ENCODE assay signal across 8 mouse cellular contexts in the genomic region with DNA sequence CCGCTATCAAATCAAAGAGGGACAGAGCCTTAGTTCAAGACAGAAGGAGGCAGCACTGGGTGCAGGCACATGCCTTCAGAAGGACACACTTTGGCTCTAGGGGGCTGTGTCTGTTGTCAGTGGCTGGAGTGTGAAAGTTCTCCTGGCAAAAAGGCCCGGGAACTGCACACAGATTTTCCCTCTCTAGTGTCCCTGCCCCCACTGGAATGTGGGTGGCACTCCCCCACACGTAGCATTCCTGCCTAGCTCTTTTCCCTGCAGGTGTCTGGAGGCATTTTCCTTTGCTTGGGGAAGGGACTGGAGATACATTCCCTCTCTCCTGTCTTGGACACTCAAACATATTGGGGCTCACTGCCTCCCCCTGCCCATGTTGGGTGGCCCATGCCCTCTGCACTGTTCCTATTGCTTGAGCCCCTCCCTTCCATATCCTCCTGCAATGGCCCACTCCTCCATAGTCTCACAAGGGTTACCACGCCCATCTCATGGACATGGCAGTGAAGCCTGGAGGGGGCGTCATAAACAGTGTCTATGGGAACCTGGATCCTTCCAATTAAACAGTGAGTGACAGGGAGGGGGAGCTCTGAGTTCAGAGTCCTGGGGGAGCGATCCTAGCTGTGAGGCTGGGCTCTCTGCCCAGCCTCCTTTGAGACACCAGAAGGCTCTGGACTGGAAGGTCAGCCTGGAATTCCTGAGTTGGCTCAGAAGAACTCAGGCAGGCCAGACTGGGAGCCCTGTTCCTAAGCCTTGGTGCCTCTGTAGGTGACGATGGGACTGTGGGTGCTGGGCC. TPM values are rescaled to one million over a fixed set of nuclear protein-coding genes. Genes with fewer than 3 reads are reported as not detected.
DNase-seq lines count a peak whose midpoint lies in the region; ATAC-seq and TF ChIP-seq lines count a peak whose summit lies in the region.

No protein-coding gene starts in this region.

- no peak for DNase-seq in heart, embryonic 10.5 days (ENCODE audit: low spot score)
- no peak for DNase-seq in heart, adult 2 months
- DNase-seq in midbrain, embryonic 14.5 days = no peak
- DNase-seq in midbrain, embryonic 11.5 days (ENCODE audit: low spot score, missing footprints) = no peak
- DNase-seq in forebrain, postnatal 0 days = no peak
- peak; percentile 63 for DNase-seq in midbrain, postnatal 0 days (ENCODE audit: low spot score)
- no peak for DNase-seq in urinary bladder, postnatal 10 days (ENCODE audit: low spot score)

- peaks cover 58% of the 10 kb centered on the region for H3K4me1 ChIP-seq in heart, embryonic 10.5 days
- H3K4me1 ChIP-seq in heart, adult 2 months (ENCODE audit: control insufficient read depth, insufficient read depth, low read length) = no peaks in the 10 kb centered on the region
- no peaks in the 10 kb centered on the region for H3K4me1 ChIP-seq in midbrain, embryonic 14.5 days (ENCODE audit: control insufficient read depth, insufficient read depth, low read length)
- H3K4me1 ChIP-seq in midbrain, embryonic 11.5 days (ENCODE audit: control insufficient read depth, insufficient read depth, low read length) = no peaks in the 10 kb centered on the region
- 0 out of 2 replicates have a peak, but pooled peaks cover 4% of the 10 kb centered on the region for H3K4me1 ChIP-seq in forebrain, postnatal 0 days (ENCODE audit: insufficient read depth)
- no peaks in the 10 kb centered on the region for H3K4me1 ChIP-seq in midbrain, postnatal 0 days (ENCODE audit: insufficient read depth, low read length)

- 0 out of 2 replicates have a peak, but pooled peaks have one; percentile 21 for ATAC-seq in midbrain, embryonic 14.5 days (ENCODE audit: low FRiP score, low TSS enrichment)
- no peak for ATAC-seq in midbrain, embryonic 11.5 days (ENCODE audit: low FRiP score)
- peak; percentile 62 for ATAC-seq in forebrain, postnatal 0 days
- peak; percentile 28; the same call in 1 of the 2 replicates for ATAC-seq in midbrain, postnatal 0 days (ENCODE audit: low FRiP score)
- no peak for ATAC-seq in megakaryocyte-erythroid progenitor cell, adult 5-6 weeks (replicated peaks; ENCODE audit: low FRiP score, low TSS enrichment, poor library complexity, severe bottlenecking)

- H3K9me3 ChIP-seq in heart, embryonic 10.5 days = no peaks in the 10 kb centered on the region; the same call in 1 of the 2 replicates
- no peaks in the 10 kb centered on the region for H3K9me3 ChIP-seq in midbrain, embryonic 14.5 days (ENCODE audit: control insufficient read depth, low read length)
- no peaks in the 10 kb centered on the region for H3K9me3 ChIP-seq in midbrain, embryonic 11.5 days (ENCODE audit: control insufficient read depth, low read length)
- no peaks in the 10 kb centered on the region for H3K9me3 ChIP-seq in forebrain, postnatal 0 days (ENCODE audit: low read length)
- no peaks in the 10 kb centered on the region for H3K9me3 ChIP-seq in midbrain, postnatal 0 days (ENCODE audit: low read length)

- H3K4me2 ChIP-seq in midbrain, embryonic 14.5 days (ENCODE audit: low read length) = no peak overlapping the region
- no peak overlapping the region for H3K4me2 ChIP-seq in midbrain, embryonic 11.5 days
- no peak overlapping the region for H3K4me2 ChIP-seq in forebrain, postnatal 0 days (ENCODE audit: low read depth)
- no peak overlapping the region for H3K4me2 ChIP-seq in midbrain, postnatal 0 days (ENCODE audit: low read depth, low read length, poor library complexity, severe bottlenecking)

- no peak for TF ChIP-seq EP300 in heart, adult 2 months (IDR thresholded peaks at IDR 0.05; ENCODE audit: insufficient read depth, low read depth, low read length)

- peaks cover 55% of the 10 kb centered on the region for H3K36me3 ChIP-seq in heart, embryonic 10.5 days
- no peaks in the 10 kb centered on the region for H3K36me3 ChIP-seq in heart, adult 2 months (ENCODE audit: control insufficient read depth, insufficient read depth, low read length)
- H3K36me3 ChIP-seq in midbrain, embryonic 14.5 days (ENCODE audit: control insufficient read depth, insufficient read depth, low read length) = 0 out of 2 replicates have a peak, but pooled peaks cover 2% of the 10 kb centered on the region
- peaks cover 20% of the 10 kb centered on the region for H3K36me3 ChIP-seq in midbrain, embryonic 11.5 days (ENCODE audit: control insufficient read depth, insufficient read depth, low read length)
- no peaks in the 10 kb centered on the region for H3K36me3 ChIP-seq in forebrain, postnatal 0 days (ENCODE audit: insufficient read depth)
- no peaks in the 10 kb centered on the region for H3K36me3 ChIP-seq in midbrain, postnatal 0 days (ENCODE audit: insufficient read depth, low read length)

- WGBS in heart, embryonic 10.5 days = 57% methylated on average over 7 of the region's 7 CpGs
- 40% methylated on average over 7 of the region's 7 CpGs for whole genome bisulfite sequencing in heart, adult 2 months
- 73% methylated on average over 7 of the region's 7 CpGs for WGBS in midbrain, embryonic 14.5 days
- WGBS in midbrain, embryonic 11.5 days = 72% methylated on average over 7 of the region's 7 CpGs
- 50% methylated on average over 7 of the region's 7 CpGs for WGBS in forebrain, postnatal 0 days
- WGBS in midbrain, postnatal 0 days = 59% methylated on average over 7 of the region's 7 CpGs

- no peak for TF ChIP-seq CTCF in heart, adult 2 months (IDR thresholded peaks at IDR 0.05)
- TF ChIP-seq CTCF in forebrain, postnatal 0 days (IDR thresholded peaks at IDR 0.05; ENCODE audit: low read depth) = peak; percentile 8
- no peak for TF ChIP-seq CTCF in midbrain, postnatal 0 days (IDR thresholded peaks at IDR 0.05)

- H3K79me2 ChIP-seq in heart, adult 2 months (replicated peaks; ENCODE audit: control insufficient read depth, insufficient read depth, low read length) = no peaks in the 10 kb centered on the region

- no peak overlapping the region for H3K9ac ChIP-seq in heart, adult 2 months (ENCODE audit: low read depth, low read length)
- H3K9ac ChIP-seq in midbrain, embryonic 14.5 days (replicated peaks; ENCODE audit: low read length) = no peak overlapping the region
- no peak overlapping the region for H3K9ac ChIP-seq in midbrain, embryonic 11.5 days (ENCODE audit: low read length)
- H3K9ac ChIP-seq in forebrain, postnatal 0 days = no peak overlapping the region
- H3K9ac ChIP-seq in midbrain, postnatal 0 days (replicated peaks; ENCODE audit: low read length, poor library complexity, severe bottlenecking) = no peak overlapping the region

- intact Hi-C loops in heart, adult 2 months (cut with DNase I) = no loop called here

- TF ChIP-seq POLR2A in heart, adult 2 months (IDR thresholded peaks at IDR 0.05; ENCODE audit: insufficient read depth, low read depth, low read length) = no peak

- peak overlapping the region; percentile 73 for H3K27ac ChIP-seq in heart, embryonic 10.5 days
- H3K27ac ChIP-seq in heart, adult 2 months = no peak overlapping the region
- H3K27ac ChIP-seq in midbrain, embryonic 14.5 days (replicated peaks; ENCODE audit: low read depth, low read length) = no peak overlapping the region
- no peak overlapping the region for H3K27ac ChIP-seq in midbrain, embryonic 11.5 days (ENCODE audit: low read depth, low read length)
- H3K27ac ChIP-seq in forebrain, postnatal 0 days (ENCODE audit: low read depth, low read length) = no peak overlapping the region
- H3K27ac ChIP-seq in midbrain, postnatal 0 days (ENCODE audit: low read depth, low read length) = no peak overlapping the region

- H3K4me3 ChIP-seq in heart, embryonic 10.5 days = no peak overlapping the region
- H3K4me3 ChIP-seq in heart, adult 2 months = no peak overlapping the region
- no peak overlapping the region for H3K4me3 ChIP-seq in midbrain, embryonic 14.5 days (replicated peaks; ENCODE audit: low read depth, low read length)
- H3K4me3 ChIP-seq in midbrain, embryonic 11.5 days (ENCODE audit: low read depth, low read length) = no peak overlapping the region
- no peak overlapping the region for H3K4me3 ChIP-seq in forebrain, postnatal 0 days (ENCODE audit: low read depth, low read length)
- no peak overlapping the region for H3K4me3 ChIP-seq in midbrain, postnatal 0 days (ENCODE audit: low read depth, low read length)

- peaks cover 43% of the 10 kb centered on the region for H3K27me3 ChIP-seq in heart, embryonic 10.5 days (ENCODE audit: insufficient read depth, poor library complexity, severe bottlenecking)
- H3K27me3 ChIP-seq in heart, adult 2 months (ENCODE audit: control insufficient read depth, insufficient read depth, low read length) = peaks cover 6% of the 10 kb centered on the region
- H3K27me3 ChIP-seq in midbrain, embryonic 14.5 days (ENCODE audit: control insufficient read depth, insufficient read depth, low read length) = no peaks in the 10 kb centered on the region
- no peaks in the 10 kb centered on the region; the same call in 1 of the 2 replicates for H3K27me3 ChIP-seq in midbrain, embryonic 11.5 days (ENCODE audit: control insufficient read depth, insufficient read depth, low read length)
- no peaks in the 10 kb centered on the region for H3K27me3 ChIP-seq in forebrain, postnatal 0 days (ENCODE audit: insufficient read depth, low read length)
- no peaks in the 10 kb centered on the region for H3K27me3 ChIP-seq in midbrain, postnatal 0 days (ENCODE audit: insufficient read depth, low read length)

RNA-seq across cellular contexts. Expression of gene Crb2, which starts 12.3 kb away (rescaled TPM):
- 15.2 and 18.5 TPM in 2 replicates for polyA plus RNA-seq in heart, embryonic 10.5 days (2016; fragmentation: Nextera tagmentation; extraction: Ambion mirVana)
- under 1 TPM; 0.48 to 0.81 TPM for total RNA-seq in heart, adult 2 months (2021)
- 0.61 and 0.64 TPM in 2 replicates for polyA plus RNA-seq in heart, adult 2 months (2012; rRNA removed)
- 3.5 and 5.8 TPM in 2 replicates for polyA plus RNA-seq in midbrain, embryonic 14.5 days (2014; fragmentation: Nextera tagmentation; extraction: Ambion mirVana)
- 10.9 and 14.6 TPM in 2 replicates for polyA plus RNA-seq in midbrain, embryonic 11.5 days (2014; fragmentation: Nextera tagmentation; extraction: Ambion mirVana)
- 3.8 and 6.0 TPM in 2 replicates for total RNA-seq in forebrain, postnatal 0 days (2014; rRNA removed)
- 1.5 and 2.7 TPM in 2 replicates for polyA plus RNA-seq in forebrain, postnatal 0 days (2015; fragmentation: Nextera tagmentation; extraction: Ambion mirVana)
- total RNA-seq in midbrain, postnatal 0 days (2014; rRNA removed) = 3.7 and 4.8 TPM in 2 replicates
- polyA plus RNA-seq in midbrain, postnatal 0 days (2015; fragmentation: Nextera tagmentation; extraction: Ambion mirVana) = 1.6 and 1.7 TPM in 2 replicates
- not detected in 2 replicates for total RNA-seq in megakaryocyte-erythroid progenitor cell, adult 5-6 weeks (2014; fragmentation: Nextera tagmentation)
- not detected in 2 replicates for total RNA-seq in megakaryocyte-erythroid progenitor cell, adult 5-6 weeks (2017)

Comparison
In these comparisons a context has a peak if more than half of its experiments do, and no peak if none do; other contexts are left out.
1. ATAC-seq: peak in midbrain, embryonic 14.5 days (single experiment), forebrain, postnatal 0 days (single experiment) and midbrain, postnatal 0 days (single experiment); none in midbrain, embryonic 11.5 days (single experiment) and megakaryocyte-erythroid progenitor cell, adult 5-6 weeks (single experiment).